Mouse (Mus musculus) intestine, embryonic 14.5 days (tissue): ENCODE results near the gene Ppp1r36. TPM values are rescaled to one million over a fixed set of nuclear protein-coding genes. Genes with fewer than 3 reads are reported as not detected.
A peak's percentile ranks its signal among the peaks of the same experiment; 100 is the strongest.

Experiments
- ATAC-seq: fragments of 200-750 bp; cut with Nextera tagmentation; replicated peaks from 2 replicates; pipeline ENCODE4 v1.8.0; 2017; ENCODE audit warnings: low read depth, moderate number of reproducible peaks, moderate TSS enrichment, moderate library complexity; ENCODE audit not compliant: low FRiP score, low TSS enrichment
- DNase-seq: peaks from one replicate; pipeline ENCODE4 v3.0.0-alpha.2; 2018; ENCODE audit warnings: low spot score
- H3K27ac ChIP-seq: fragments of 300-500 bp; sonication (generic); 2 replicates; pipeline ENCODE4 v1.5.1; 2014; ENCODE audit warnings: low read depth, mild to moderate bottlenecking, control low read depth
- H3K27me3 ChIP-seq: fragments of 300-500 bp; sonication (generic); replicated peaks from 2 replicates; pipeline ENCODE4 v1.6.1; 2014; ENCODE audit warnings: low read length, control low read depth; ENCODE audit not compliant: control insufficient read depth, insufficient read depth
- H3K36me3 ChIP-seq: fragments of 300-500 bp; sonication (generic); 2 replicates; pipeline ENCODE4 v1.6.1; 2014; ENCODE audit warnings: low read length, control low read depth; ENCODE audit not compliant: control insufficient read depth, insufficient read depth
- H3K4me1 ChIP-seq: fragments of 300-500 bp; sonication (generic); replicated peaks from 2 replicates; pipeline ENCODE4 v1.6.1; 2014; ENCODE audit warnings: low read length, control low read depth, mixed read lengths; ENCODE audit not compliant: control insufficient read depth, insufficient read depth
- H3K4me2 ChIP-seq: fragments of 300-500 bp; sonication (generic); 2 replicates; pipeline ENCODE4 v1.6.1; 2014; ENCODE audit warnings: low read length
- H3K4me3 ChIP-seq: fragments of 300-500 bp; sonication (generic); 2 replicates; pipeline ENCODE4 v1.5.1; 2014; ENCODE audit warnings: low read depth, low read length, control low read depth, mixed read lengths
- H3K9ac ChIP-seq: fragments of 300-500 bp; sonication (generic); 2 replicates; pipeline ENCODE4 v1.6.1; 2014; ENCODE audit warnings: mild to moderate bottlenecking, low read length
- H3K9me3 ChIP-seq: fragments of 300-500 bp; sonication (generic); 2 replicates; pipeline ENCODE4 v1.6.1; 2016; ENCODE audit warnings: low read length, control low read depth; ENCODE audit not compliant: control insufficient read depth
- WGBS: fragments of 180-500 bp; shearing (Covaris S2); extraction: QIAGEN DNeasy Blood & Tissue Kit; methylation state at CpG from one replicate; pipeline ENCODE4 v1.1.7; 2014; 5-methylcytosine and 5-hydroxymethylcytosine counted together
- polyA plus RNA-seq: library from polyadenylated mRNA; unstranded; fragments of >200 nt; fragmentation: Nextera tagmentation; extraction: Ambion mirVana; gene quantifications from 2 replicates; pipeline ENCODE4 v1.2.1, GENCODE M21; 2014

Ppp1r36 gene
- polyA plus RNA-seq, 1 experiment from 2014 or later, result 1.9 TPM

- H3K27me3 ChIP-seq, result peaks cover 37% of the 10 kb centered on the region
- peaks cover 13% of the 10 kb centered on the region for H3K4me1 ChIP-seq
- no peak overlapping the region for H3K27ac ChIP-seq
- DNase-seq (no peak), ATAC-seq (no peak)
- peak overlapping the region; percentile 70 for H3K4me3 ChIP-seq
- H3K9ac ChIP-seq, result no peak overlapping the region; the same call in 1 of the 2 replicates
- H3K4me2 ChIP-seq, result peak overlapping the region; percentile 91
- H3K9me3 ChIP-seq, result no peaks in the 10 kb centered on the region
- WGBS, result 8% methylated on average over 20 of the region's 20 CpGs
- no peaks in the 10 kb centered on the region for H3K36me3 ChIP-seq
These were observed 12.5 kb upstream of the Ppp1r36 start for GRCm38 (mm10) chr12:76404836-76405182.

GRCm38 (mm10) chr12:76405183-76405970 is 12.0 kb upstream of the Ppp1r36 start:
- WGBS, result 3% methylated on average over 61 of the region's 64 CpGs
- Histone ChIP-seq H3K9ac (no peak overlapping the region; the same call in 1 of the 2 replicates), H3K9me3 (no peaks in the 10 kb centered on the region), H3K27me3 (peaks cover 37% of the 10 kb centered on the region), H3K36me3 (no peaks in the 10 kb centered on the region), H3K4me3 (peak overlapping the region; percentile 70), H3K27ac (no peak overlapping the region), H3K4me1 (peaks cover 13% of the 10 kb centered on the region), H3K4me2 (peak overlapping the region; percentile 91)
- no peak for ATAC-seq
- DNase-seq, result peak; percentile 78

DNA sequence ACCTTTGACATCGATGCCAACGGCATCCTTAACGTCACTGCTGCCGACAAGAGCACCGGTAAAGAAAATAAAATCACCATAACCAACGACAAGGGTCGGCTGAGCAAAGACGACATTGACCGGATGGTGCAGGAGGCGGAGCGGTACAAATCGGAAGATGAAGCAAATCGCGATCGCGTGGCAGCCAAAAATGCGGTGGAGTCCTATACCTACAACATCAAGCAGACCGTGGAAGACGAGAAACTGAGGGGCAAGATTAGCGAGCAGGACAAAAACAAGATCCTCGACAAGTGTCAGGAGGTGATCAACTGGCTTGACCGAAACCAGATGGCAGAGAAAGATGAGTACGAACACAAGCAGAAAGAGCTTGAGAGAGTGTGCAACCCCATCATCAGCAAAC is 11.4 kb upstream of the Ppp1r36 start:
- no peaks in the 10 kb centered on the region for H3K9me3 ChIP-seq
- no peak overlapping the region for H3K9ac ChIP-seq
- ATAC-seq (no peak), DNase-seq (no peak)
- H3K4me1 ChIP-seq, result peaks cover 13% of the 10 kb centered on the region
- no peaks in the 10 kb centered on the region for H3K36me3 ChIP-seq
- H3K4me3 ChIP-seq, result peak overlapping the region; percentile 22
- WGBS, result 3% methylated on average over 23 of the region's 23 CpGs
- peak overlapping the region; percentile 91 for H3K4me2 ChIP-seq
- no peak overlapping the region for H3K27ac ChIP-seq
- H3K27me3 ChIP-seq, result peaks cover 37% of the 10 kb centered on the region

DNA sequence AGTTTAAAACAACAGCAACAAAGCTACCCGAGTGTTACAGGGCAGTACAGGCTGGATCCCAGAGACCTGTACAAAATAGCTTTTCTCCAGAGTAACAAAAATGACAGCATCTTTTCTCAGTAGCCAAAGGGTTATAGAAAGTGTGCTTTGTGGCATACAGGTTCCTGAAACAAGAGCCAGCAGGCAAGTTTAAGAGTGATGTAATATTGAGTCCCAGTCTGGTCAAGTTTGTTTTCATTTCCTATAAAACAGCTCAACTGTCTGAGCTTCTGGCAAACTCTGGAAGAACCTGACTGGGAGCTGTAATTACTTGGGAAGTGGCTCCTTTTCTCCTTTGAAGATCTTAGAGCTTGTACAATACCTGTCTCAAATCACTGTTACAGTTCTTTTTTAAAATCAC is 10.2 kb upstream of the Ppp1r36 start:
- H3K9me3 ChIP-seq, result no peaks in the 10 kb centered on the region
- DNase-seq (no peak), ATAC-seq (no peak)
- no peak overlapping the region for H3K4me3 ChIP-seq
- peaks cover 13% of the 10 kb centered on the region for H3K4me1 ChIP-seq
- H3K27me3 ChIP-seq, result peaks cover 35% of the 10 kb centered on the region
- no peak overlapping the region for H3K4me2 ChIP-seq
- H3K27ac ChIP-seq, result no peak overlapping the region
- WGBS, result 45% methylated on average over 1 of the region's 1 CpGs
- no peaks in the 10 kb centered on the region for H3K36me3 ChIP-seq
- H3K9ac ChIP-seq, result no peak overlapping the region

DNA sequence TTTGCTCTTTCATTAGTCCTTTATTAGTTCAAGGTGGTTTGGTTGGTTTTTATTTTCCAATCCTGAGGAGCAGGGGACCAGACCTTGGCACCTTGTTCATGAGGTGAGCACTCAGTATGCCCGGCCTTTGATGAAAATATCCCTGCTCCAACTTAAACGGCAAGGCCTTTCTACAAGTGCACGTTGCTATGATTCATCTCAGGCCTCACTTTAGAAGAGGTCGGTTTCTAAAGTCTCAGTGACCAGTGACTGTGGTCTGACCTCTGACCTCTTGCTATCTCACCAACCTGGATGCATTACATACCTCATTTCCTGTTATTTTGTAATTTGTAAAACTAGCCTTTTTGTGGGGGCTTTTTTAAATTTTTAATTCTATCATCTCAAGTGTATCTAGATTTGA is 8.2 kb upstream of the Ppp1r36 start:
- Histone ChIP-seq H3K9ac (no peak overlapping the region), H3K4me1 (peaks cover 10% of the 10 kb centered on the region), H3K27ac (no peak overlapping the region), H3K4me2 (no peak overlapping the region), H3K27me3 (peaks cover 35% of the 10 kb centered on the region), H3K36me3 (no peaks in the 10 kb centered on the region), H3K4me3 (no peak overlapping the region), H3K9me3 (no peaks in the 10 kb centered on the region)
- ATAC-seq (no peak), DNase-seq (no peak)
- WGBS, result 56% methylated on average over 4 of the region's 4 CpGs

- DNase-seq (no peak), ATAC-seq (no peak)
- Histone ChIP-seq H3K27me3 (no peaks in the 10 kb centered on the region), H3K9me3 (0 out of 2 replicates have a peak, but pooled peaks cover 4% of the 10 kb centered on the region), H3K4me3 (no peak overlapping the region), H3K9ac (no peak overlapping the region), H3K4me1 (no peaks in the 10 kb centered on the region), H3K4me2 (no peak overlapping the region), H3K27ac (no peak overlapping the region), H3K36me3 (no peaks in the 10 kb centered on the region)
- 81% methylated on average over 11 of the region's 12 CpGs for WGBS
These were observed 1.8 kb upstream of the Ppp1r36 start for GRCm38 (mm10) chr12:76415383-76416010.

GRCm38 (mm10) chr12:76418346-76418745 is 1.0 kb downstream of the Ppp1r36 start:
- DNase-seq (no peak), ATAC-seq (no peak)
- Histone ChIP-seq H3K36me3 (no peaks in the 10 kb centered on the region), H3K9ac (no peak overlapping the region), H3K4me1 (no peaks in the 10 kb centered on the region), H3K9me3 (0 out of 2 replicates have a peak, but pooled peaks cover 4% of the 10 kb centered on the region), H3K4me3 (no peak overlapping the region), H3K27ac (no peak overlapping the region), H3K27me3 (no peaks in the 10 kb centered on the region), H3K4me2 (no peak overlapping the region)
- WGBS, result 95% methylated on average over 5 of the region's 5 CpGs

GRCm38 (mm10) chr12:76425256-76425655 is 7.9 kb downstream of the Ppp1r36 start:
- ATAC-seq, result no peak
- H3K9me3 ChIP-seq, result no peaks in the 10 kb centered on the region
- no peak overlapping the region for H3K4me2 ChIP-seq
- 91% methylated on average over 3 of the region's 3 CpGs for WGBS
- no peaks in the 10 kb centered on the region for H3K27me3 ChIP-seq
- no peak for DNase-seq
- H3K4me3 ChIP-seq, result no peak overlapping the region
- H3K27ac ChIP-seq, result no peak overlapping the region
- no peaks in the 10 kb centered on the region for H3K36me3 ChIP-seq
- no peak overlapping the region for H3K9ac ChIP-seq
- H3K4me1 ChIP-seq, result no peaks in the 10 kb centered on the region
